Mouse (Mus musculus): ENCODE results near the gene Mmp23.

Mmp23 gene

DNA sequence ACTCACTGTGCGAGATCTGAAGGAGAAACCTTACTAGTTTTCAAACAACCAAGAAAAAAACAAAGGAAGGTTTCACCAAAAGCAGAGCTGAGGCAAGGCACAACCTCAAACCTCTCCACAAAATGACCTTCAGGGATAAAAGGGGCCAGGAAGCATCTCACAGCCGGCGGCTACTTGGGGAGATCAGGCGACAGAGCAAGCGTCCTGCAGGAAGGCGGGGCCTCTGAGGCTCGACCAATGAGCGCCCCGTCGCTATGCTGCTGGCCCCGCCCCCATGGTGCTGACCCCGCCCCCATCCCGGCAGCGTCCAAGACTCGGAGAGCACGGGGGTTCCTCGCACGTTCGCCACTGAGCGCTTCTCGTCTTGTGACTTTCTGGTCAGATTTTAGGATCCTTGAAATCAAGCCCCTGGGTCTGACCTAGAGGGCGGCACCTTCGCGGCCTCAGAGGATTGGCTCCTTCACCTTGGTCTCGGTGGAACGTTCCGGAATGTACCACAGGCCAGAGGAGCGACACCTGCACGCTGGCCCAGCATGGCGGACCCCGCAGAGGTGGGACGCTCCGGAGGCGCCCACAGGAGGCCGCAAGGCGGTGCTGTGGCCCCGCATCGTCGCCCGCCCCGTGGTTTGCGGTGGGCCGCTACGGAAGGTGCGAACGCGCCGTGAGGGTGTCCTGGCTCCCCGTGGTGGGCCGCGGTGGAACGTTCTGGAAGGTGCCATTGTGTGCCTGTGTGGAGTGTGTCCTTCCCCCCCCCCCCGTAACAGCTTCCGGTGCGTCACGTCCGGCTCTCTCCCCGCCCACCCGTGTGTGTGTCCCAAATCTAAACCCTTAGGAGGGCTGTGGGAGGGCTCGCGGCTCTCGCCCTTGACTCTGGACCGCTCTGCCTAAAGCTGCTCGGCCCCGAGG, 51.8 kb downstream of the Mmp23 start, which contains the start of gene Slc35e2:
Gene Slc35e2, plus strand, starts transcription at position 326 of the 906 bp plus-strand sequence.
- in situ Hi-C loops (cut with MseI, MboI): no loop called here

Data from mouse trophoblast stem cell (cell line).